Mouse (Mus musculus): ENCODE data around the gene Xntrpc. TPM values are rescaled to one million over a fixed set of nuclear protein-coding genes. Genes with fewer than 3 reads are reported as not detected.

Gene Xntrpc
- polyA plus RNA-seq, 1 experiment from 2014 or later = 1.3 TPM

DNA sequence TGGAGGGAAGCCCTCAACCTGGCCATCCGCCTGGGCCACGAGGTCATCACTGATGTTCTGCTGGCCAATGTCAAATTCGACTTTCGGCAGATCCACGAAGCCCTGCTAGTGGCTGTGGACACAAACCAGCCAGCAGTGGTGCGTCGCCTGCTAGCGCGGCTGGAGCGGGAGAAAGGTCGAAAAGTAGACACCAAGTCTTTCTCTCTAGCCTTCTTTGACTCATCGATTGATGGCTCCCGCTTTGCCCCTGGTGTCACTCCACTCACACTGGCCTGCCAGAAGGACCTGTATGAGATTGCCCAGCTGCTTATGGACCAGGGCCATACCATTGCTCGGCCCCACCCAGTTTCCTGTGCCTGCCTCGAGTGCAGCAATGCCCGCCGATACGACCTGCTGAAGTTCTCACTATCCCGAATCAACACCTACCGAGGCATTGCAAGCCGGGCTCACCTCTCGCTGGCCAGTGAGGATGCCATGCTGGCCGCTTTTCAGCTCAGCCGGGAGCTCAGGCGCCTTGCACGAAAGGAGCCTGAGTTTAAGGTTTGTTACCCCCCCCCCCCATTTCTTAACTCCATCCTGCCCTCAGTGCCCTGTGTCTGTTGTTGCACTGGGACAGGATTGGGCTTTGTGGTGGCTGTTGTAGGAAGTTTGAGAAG is 18.7 kb downstream of the Xntrpc start:
- peaks cover 26% of the 10 kb centered on the region; the same call in 1 of the 2 replicates for H3K36me3 ChIP-seq (replicated peaks)
- H3K4me2 ChIP-seq = no peak overlapping the region
- WGBS = 94% methylated on average over 26 of the region's 26 CpGs
- H3K9me3 ChIP-seq = no peaks in the 10 kb centered on the region
- H3K4me1 ChIP-seq = no peaks in the 10 kb centered on the region
- no peak for ATAC-seq (replicated peaks)
- H3K27me3 ChIP-seq (replicated peaks) = no peaks in the 10 kb centered on the region
- H3K9ac ChIP-seq = no peak overlapping the region
- no peak overlapping the region for H3K4me3 ChIP-seq
- H3K27ac ChIP-seq = no peak overlapping the region

DNA sequence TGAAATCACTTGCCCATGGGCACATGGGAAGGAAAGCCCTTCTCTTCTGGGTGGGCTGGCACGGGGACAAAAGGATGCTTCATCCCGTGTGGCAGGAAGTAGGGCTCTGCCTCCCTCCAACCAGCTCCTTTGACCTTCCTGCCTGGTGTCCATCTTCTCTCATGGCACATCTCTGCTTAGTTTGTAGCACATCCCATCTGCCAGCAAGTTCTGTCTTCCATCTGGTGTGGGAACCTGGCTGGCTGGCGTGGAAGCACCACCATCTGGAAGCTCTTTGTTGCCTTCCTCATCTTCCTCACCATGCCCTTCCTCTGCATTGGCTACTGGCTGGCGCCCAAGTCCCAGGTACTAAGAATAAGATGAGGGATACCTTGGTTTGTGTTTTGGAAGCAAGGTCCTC is 21.8 kb downstream of the Xntrpc start:
- WGBS = 92% methylated on average over 4 of the region's 4 CpGs
- Histone ChIP-seq H3K4me1 (no peaks in the 10 kb centered on the region), H3K36me3 (replicated peaks) (0 out of 2 replicates have a peak, but pooled peaks cover 2% of the 10 kb centered on the region), H3K4me2 (no peak overlapping the region), H3K27ac (no peak overlapping the region), H3K9me3 (no peaks in the 10 kb centered on the region), H3K9ac (no peak overlapping the region), H3K27me3 (replicated peaks) (no peaks in the 10 kb centered on the region), H3K4me3 (no peak overlapping the region)
- ATAC-seq (replicated peaks) = no peak

GRCm38 (mm10) chr7:102099760-102100661 is 34.5 kb downstream of the Xntrpc start:
- Histone ChIP-seq H3K9ac (no peak overlapping the region), H3K36me3 (replicated peaks) (no peaks in the 10 kb centered on the region), H3K27ac (no peak overlapping the region), H3K4me2 (peak overlapping the region; percentile 39), H3K4me1 (peaks cover 9% of the 10 kb centered on the region), H3K4me3 (no peak overlapping the region), H3K27me3 (replicated peaks) (no peaks in the 10 kb centered on the region), H3K9me3 (no peaks in the 10 kb centered on the region)
- 6% methylated on average over 30 of the region's 30 CpGs for WGBS
- ATAC-seq (replicated peaks) = peak; percentile 38; the same call in 1 of the 2 replicates

- no peaks in the 10 kb centered on the region for H3K36me3 ChIP-seq (replicated peaks)
- 67% methylated on average over 5 of the region's 5 CpGs for WGBS
- no peak for ATAC-seq (replicated peaks)
- H3K4me1 ChIP-seq = peaks cover 9% of the 10 kb centered on the region
- H3K27ac ChIP-seq = no peak overlapping the region
- no peaks in the 10 kb centered on the region for H3K27me3 ChIP-seq (replicated peaks)
- no peak overlapping the region for H3K4me2 ChIP-seq
- H3K9ac ChIP-seq = no peak overlapping the region
- no peaks in the 10 kb centered on the region for H3K9me3 ChIP-seq
- H3K4me3 ChIP-seq = no peak overlapping the region
Measured at GRCm38 (mm10) chr7:102100868-102101267, 35.4 kb downstream of the Xntrpc start.

- Histone ChIP-seq H3K4me3 (no peak within 1 kb of the TSS), H3K9ac (no peak within 1 kb of the TSS), H3K27me3 (replicated peaks) (no peaks in the 10 kb centered on the region), H3K9me3 (no peaks in the 10 kb centered on the region), H3K4me2 (no peak within 1 kb of the TSS), H3K36me3 (replicated peaks) (no peaks in the 10 kb centered on the region), H3K4me1 (peaks cover 9% of the 10 kb centered on the region), H3K27ac (no peak within 1 kb of the TSS)
- ATAC-seq (replicated peaks) = no peak
- 42% methylated on average over 5 of the region's 5 CpGs for WGBS
Measured at GRCm38 (mm10) chr7:102101487-102101886, 36.0 kb downstream of the Xntrpc start, which contains the start of gene Art1. Gene Art1, plus strand, starts transcription at chr7:102101743.

- Histone ChIP-seq H3K27ac (no peak overlapping the region), H3K4me2 (no peak overlapping the region), H3K27me3 (replicated peaks) (no peaks in the 10 kb centered on the region), H3K4me3 (no peak overlapping the region), H3K9ac (no peak overlapping the region), H3K4me1 (peaks cover 15% of the 10 kb centered on the region), H3K36me3 (replicated peaks) (no peaks in the 10 kb centered on the region), H3K9me3 (no peaks in the 10 kb centered on the region)
- 41% methylated on average over 8 of the region's 8 CpGs for WGBS
- no peak for ATAC-seq (replicated peaks)
Measured at GRCm38 (mm10) chr7:102102241-102102640, 36.7 kb downstream of the Xntrpc start.

DNA sequence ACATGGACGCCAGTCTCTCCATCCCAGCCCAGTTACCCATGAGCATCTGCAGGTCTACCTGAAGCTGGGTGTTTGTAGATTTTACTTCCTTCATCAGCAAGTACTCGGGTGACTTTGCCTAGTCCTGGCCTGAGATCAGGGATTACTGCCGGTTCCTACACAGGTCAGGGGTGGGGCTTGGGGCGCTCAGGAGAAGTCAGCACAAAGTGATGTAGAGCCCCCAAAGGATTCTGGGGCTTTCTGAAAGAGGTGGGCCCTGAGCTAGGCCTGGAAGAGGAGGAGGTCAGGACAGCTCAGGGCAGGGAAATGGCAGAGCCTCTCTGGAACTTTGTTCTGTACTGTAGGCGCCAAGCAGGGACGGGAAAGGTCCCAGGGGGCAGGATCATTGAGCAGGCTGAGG is 37.2 kb downstream of the Xntrpc start:
- H3K4me1 ChIP-seq = peaks cover 16% of the 10 kb centered on the region
- H3K36me3 ChIP-seq (replicated peaks) = no peaks in the 10 kb centered on the region
- no peak for ATAC-seq (replicated peaks)
- no peaks in the 10 kb centered on the region for H3K27me3 ChIP-seq (replicated peaks)
- WGBS = 40% methylated on average over 6 of the region's 6 CpGs
- no peak overlapping the region for H3K4me3 ChIP-seq
- H3K9me3 ChIP-seq = no peaks in the 10 kb centered on the region
- no peak overlapping the region for H3K9ac ChIP-seq
- H3K27ac ChIP-seq = no peak overlapping the region
- H3K4me2 ChIP-seq = no peak overlapping the region

GRCm38 (mm10) chr7:102103555-102103954 is 38.0 kb downstream of the Xntrpc start:
- Histone ChIP-seq H3K4me1 (peaks cover 16% of the 10 kb centered on the region), H3K27me3 (replicated peaks) (no peaks in the 10 kb centered on the region), H3K36me3 (replicated peaks) (no peaks in the 10 kb centered on the region), H3K9ac (no peak overlapping the region), H3K9me3 (no peaks in the 10 kb centered on the region), H3K27ac (no peak overlapping the region), H3K4me3 (no peak overlapping the region), H3K4me2 (no peak overlapping the region)
- no peak for ATAC-seq (replicated peaks)
- 84% methylated on average over 2 of the region's 2 CpGs for WGBS

DNA sequence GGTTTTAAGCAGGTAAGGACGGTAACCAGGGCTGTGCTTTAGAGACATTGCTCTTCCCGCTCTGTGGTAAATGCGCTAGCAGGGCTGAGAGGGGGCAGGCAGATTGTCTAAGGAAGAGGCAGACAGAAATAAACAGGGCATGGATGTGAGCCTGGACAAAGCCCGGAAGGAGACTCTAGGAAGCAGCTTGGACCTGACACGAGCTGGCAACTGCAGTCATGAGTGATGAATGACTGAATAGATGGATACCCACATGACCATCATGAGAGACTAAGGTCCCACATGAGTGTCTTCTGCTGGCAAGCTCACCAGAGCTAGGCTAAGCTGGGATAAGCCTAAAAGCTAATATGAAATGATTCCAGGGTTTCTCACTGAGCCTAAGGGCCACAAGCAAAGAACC is 38.6 kb downstream of the Xntrpc start:
- H3K9me3 ChIP-seq = no peaks in the 10 kb centered on the region
- H3K36me3 ChIP-seq (replicated peaks) = no peaks in the 10 kb centered on the region
- peaks cover 16% of the 10 kb centered on the region for H3K4me1 ChIP-seq
- no peaks in the 10 kb centered on the region for H3K27me3 ChIP-seq (replicated peaks)
- ATAC-seq (replicated peaks) = no peak
- H3K4me2 ChIP-seq = no peak overlapping the region
- WGBS = 74% methylated on average over 5 of the region's 5 CpGs
- no peak overlapping the region for H3K9ac ChIP-seq
- H3K27ac ChIP-seq = no peak overlapping the region
- H3K4me3 ChIP-seq = no peak overlapping the region

DNA sequence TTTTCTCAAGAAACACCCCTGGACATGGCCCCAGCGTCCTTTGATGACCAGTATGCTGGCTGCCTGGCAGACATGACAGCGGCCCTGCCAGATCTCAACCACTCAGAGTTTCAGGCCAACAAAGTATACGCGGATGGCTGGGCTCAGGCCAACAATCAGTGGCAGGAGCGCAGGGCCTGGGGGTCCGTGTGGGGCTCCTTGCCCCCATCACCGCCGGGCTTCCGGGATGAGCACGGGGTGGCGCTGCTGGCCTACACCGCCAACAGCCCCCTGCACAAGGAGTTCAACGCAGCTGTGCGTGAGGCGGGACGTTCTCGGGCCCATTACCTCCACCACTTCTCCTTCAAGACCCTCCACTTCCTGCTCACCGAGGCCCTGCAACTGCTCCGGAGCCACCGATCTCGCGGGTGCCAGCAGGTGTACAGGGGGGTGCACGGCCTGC is 41.2 kb downstream of the Xntrpc start:
- Histone ChIP-seq H3K4me1 (peaks cover 7% of the 10 kb centered on the region; the same call in 1 of the 2 replicates), H3K27ac (no peak overlapping the region), H3K9ac (peak overlapping the region; percentile 24; the same call in 1 of the 2 replicates), H3K27me3 (replicated peaks) (no peaks in the 10 kb centered on the region), H3K4me2 (peak overlapping the region; percentile 46), H3K4me3 (peak overlapping the region; percentile 24), H3K36me3 (replicated peaks) (no peaks in the 10 kb centered on the region), H3K9me3 (no peaks in the 10 kb centered on the region)
- peak; percentile 51 for ATAC-seq (replicated peaks)
- 22% methylated on average over 23 of the region's 23 CpGs for WGBS

GRCm38 (mm10) chr7:102108206-102108605 is 42.7 kb downstream of the Xntrpc start:
- Histone ChIP-seq H3K27ac (no peak overlapping the region), H3K4me2 (no peak overlapping the region), H3K27me3 (replicated peaks) (no peaks in the 10 kb centered on the region), H3K9ac (no peak overlapping the region), H3K4me1 (peaks cover 7% of the 10 kb centered on the region; the same call in 1 of the 2 replicates), H3K9me3 (no peaks in the 10 kb centered on the region), H3K36me3 (replicated peaks) (no peaks in the 10 kb centered on the region), H3K4me3 (no peak overlapping the region)
- WGBS = 91% methylated on average over 1 of the region's 1 CpGs
- 0 out of 2 replicates have a peak, but pooled peaks have one; percentile 19 for ATAC-seq (replicated peaks)

DNA sequence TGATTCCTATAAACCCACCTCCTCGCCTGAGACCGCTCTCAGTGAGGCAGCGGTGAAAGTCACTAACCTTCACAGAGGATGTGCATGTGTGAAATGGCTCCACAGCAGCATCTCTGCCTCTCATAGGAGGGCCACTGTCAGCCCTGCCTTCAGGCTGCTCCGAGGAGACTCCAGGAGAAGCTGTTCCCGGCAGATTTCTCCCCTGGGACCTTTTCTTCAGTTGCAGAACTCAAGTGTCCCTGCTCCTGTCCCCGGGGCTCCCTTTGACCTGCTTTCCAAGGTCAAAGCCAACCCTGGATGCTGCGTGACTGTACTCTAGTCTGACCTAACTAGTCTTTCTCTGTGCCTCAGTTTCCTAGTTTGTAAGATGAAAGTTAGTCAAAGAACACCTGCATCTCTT is 43.7 kb downstream of the Xntrpc start, which contains the start of gene Art5:
Art5 (minus strand) TSS at position 319 of the 400 bp plus-strand sequence.
- H3K4me3 ChIP-seq = no peak within 1 kb of the TSS
- no peaks in the 10 kb centered on the region for H3K9me3 ChIP-seq
- H3K9ac ChIP-seq = no peak within 1 kb of the TSS
- ATAC-seq (replicated peaks) = no peak
- WGBS = 81% methylated on average over 7 of the region's 7 CpGs
- H3K4me2 ChIP-seq = no peak within 1 kb of the TSS
- peaks cover 7% of the 10 kb centered on the region; the same call in 1 of the 2 replicates for H3K4me1 ChIP-seq
- no peak within 1 kb of the TSS for H3K27ac ChIP-seq
- H3K36me3 ChIP-seq (replicated peaks) = no peaks in the 10 kb centered on the region
- no peaks in the 10 kb centered on the region for H3K27me3 ChIP-seq (replicated peaks)
